Mouse (Mus musculus) fat pad, adult 2 months (tissue): ENCODE measurements around the gene Sema3f.

Experiments
- DNase-seq: peaks from one replicate; pipeline ENCODE4 v3.0.0-alpha.2; 2011; ENCODE audit warnings: low read depth, low spot score; ENCODE audit errors: extremely low read depth

Sema3f gene

DNA sequence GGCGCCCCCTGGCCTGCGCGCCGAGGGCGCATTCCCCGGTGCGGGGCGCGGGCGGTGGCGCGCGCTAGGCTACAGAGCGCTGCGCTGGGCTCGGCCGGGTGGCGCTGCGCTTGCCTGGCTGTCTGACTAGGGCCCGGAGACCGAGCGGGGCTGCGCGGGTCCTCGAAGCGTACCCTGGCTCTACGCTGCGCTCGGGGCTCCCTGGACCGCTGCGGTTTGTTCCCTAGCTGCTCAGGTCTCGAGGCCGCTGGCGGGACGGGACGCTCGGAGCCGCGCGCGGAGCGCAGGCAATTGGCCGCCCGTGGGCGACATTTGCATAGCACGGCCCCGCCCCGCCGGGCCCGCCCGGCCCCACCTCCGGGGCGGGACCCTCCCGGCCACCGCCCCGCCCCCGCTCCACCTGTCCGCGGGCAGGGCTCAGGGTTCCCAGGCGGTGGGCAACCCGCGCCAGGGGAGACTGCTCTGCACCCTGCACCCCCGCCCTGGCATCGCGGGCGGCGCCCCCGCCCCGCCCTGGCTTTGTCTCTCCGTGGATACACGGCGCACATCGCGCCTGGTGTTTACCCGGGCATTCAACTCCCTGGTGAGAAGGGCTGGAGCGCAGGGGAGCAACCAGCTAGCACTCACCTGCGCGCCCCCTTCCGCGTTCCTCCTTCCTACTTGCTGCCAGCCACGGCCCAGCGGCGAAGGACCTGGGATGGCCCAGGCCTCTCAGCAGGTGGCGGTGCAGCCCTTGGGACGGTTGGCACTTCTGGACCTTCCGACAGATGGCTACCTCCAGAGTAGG is at the start of gene Sema3f:
Sema3f (minus strand) TSS at position 779 of the 787 bp plus-strand sequence.
- no peak for DNase-seq

DNA sequence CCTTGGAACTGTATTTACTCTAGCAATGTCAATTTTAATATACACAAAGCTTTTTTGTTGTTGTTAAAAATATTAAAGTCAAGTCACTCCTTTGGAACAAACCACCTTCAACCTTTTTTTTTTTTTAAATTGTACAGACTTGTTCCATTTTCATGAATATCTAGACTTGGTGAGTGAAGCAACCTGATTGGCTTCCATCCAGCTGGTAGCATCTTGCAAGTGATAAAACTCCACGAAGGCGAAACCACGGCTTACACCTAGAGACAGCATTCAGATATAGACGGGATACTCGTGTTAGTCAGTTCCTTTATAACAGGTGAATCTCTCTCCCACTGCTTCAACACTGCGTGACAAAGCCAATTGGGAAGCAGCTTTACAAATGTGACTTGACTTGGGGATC is 49.3 kb upstream of the Sema3f start:
- DNase-seq, result no peak

DNA sequence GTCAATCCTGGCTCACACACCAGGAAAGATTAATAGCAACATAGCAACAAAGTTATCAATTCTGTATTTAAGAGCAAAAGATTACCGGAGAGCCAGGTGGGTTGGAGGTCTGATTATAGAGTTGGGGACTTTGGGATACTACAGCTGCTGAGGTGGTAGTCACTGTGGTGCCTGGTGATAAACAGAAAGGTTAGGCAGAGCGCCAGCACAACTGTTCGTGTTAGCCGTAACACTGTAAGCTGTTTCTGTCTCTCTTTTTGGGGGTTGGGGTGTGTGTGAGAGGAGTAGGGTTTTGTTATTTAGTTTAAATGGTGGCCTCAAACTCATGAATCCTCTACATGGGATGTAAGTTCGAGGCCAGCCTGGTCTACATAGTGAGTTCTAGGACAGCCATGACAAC is 40.1 kb upstream of the Sema3f start:
- DNase-seq, result no peak

DNA sequence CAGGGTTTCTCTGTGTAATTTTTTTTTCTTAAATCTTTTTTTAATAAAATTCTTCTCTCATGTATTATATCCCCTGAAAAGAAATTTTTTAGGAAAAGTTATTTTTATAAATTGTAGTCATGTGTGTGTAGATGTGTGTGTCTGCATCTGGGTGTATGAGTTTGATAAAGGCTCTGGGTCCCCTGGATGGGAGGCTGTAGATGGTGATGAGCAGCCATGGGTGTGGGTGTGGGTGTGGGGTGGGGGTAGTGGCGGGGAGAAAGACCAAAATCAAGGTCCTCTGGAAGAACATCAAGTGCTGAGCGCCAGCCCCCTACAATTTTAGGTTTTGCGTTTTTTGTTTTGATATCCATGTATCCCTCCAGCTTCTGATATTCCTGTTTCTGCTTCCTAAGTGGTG is 37.8 kb upstream of the Sema3f start:
- DNase-seq, result no peak

DNA sequence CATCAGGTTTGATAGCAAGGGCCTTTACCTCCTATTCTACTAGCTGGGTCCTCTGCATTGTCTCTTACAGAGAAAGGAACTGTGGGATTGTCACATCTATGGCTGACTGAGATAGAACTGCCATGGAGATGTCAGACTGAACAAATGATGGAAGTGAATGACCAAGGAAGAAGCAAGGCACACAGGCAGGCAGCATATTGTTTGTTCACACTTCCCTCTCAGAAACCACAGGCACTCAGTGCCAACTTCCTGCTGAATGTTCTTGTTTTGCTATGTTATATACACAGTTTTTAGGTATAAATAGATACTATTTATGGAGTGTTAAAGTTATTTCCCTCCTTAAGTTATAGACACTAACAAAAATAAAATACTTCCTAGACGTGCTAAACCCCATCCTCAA is 37.0 kb upstream of the Sema3f start:
- no peak for DNase-seq

DNA sequence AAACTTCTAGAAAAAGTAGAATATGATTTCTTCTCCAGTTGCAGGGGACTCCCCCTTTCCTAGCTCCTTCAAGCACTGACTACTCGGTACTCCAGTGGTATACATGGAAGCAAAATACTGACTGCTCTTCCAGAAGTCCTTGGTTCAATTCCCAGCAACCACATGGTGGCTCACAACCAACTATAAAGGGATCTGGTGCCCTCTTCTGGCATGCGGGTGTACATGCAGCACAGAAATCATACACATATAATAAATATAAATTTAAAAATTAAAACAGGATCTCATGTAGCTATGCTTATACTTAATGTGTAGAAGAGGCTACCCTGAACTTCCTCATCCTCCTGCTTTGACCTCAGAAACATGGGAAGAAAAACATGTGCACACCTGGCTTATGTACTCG is 36.4 kb upstream of the Sema3f start:
- DNase-seq, result no peak

DNA sequence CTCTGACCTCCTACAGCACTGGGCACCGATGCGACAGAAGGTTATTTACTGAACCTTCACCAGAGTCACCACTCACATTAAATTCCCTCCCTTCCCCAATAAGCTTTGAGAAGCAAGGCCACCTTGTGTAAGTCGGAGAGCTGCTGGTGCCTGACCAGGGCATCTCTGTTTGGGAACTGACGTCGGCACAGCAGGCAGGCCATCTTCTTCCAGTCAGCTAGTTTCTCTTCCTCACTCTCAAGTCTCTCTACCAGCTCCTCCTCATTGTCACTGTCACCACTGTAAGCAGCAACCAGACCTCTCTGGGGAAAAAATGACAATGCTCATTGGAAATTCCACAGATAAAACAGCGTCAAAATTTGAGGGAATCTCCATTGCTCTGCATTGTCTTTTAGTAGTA is 33.8 kb upstream of the Sema3f start:
- no peak for DNase-seq

DNA sequence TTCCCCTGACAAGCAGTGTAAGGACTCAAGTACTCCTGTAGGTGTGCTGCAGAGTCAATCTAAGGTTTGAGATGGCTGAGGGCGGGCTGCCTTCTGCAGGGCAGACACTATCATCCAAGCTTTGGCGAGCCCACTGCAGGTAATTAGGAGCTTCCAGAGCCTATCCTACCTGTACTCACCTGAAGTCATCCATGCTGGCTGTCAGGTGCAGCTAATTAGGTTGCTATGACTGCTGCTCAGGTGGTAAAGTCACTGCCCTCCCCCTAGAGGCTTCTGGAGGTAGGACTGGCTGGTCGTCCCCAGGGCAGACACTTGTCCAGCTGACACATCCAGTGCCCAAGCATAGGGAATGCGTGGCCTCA is 28.5 kb upstream of the Sema3f start:
- DNase-seq, result no peak

DNA sequence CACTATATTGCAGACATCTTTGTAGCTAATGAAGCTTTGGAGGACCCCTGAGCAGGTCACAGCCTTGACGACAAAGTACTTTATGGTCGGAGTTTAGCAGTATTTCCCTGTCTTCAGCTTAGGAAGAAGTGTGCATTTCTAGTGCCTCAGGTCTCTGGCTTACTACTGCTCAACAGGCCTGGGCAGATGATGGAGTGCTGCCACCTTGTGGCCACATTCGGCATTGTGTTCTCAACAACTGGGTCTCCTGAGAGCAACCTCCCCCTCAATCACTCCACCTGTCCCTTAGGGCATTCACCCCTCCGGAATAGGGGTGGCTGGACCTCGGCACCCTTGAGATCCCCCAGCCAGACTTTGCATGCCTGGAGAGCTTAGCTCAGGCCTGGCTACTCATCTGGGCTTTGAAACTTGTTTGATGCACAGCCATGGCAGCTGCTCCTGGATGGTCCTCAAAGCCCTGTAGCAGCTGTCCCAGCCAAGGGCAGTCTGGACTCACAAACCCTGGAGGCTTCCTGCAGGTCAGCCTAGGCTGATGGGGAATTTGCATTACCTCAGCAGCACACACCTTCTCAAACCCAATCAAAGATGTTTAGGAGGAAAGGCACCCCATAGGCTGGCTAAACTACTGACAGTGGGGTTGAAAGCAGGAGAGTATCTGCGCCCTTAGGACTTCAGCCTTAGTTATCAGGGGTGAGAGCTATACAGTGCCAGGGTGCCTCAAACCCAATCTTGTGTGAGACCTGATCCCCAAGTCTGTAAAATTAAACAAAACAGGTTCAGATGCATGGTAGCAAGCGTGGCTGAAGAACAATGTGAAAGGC is 28.0 kb upstream of the Sema3f start:
- DNase-seq, result no peak

DNA sequence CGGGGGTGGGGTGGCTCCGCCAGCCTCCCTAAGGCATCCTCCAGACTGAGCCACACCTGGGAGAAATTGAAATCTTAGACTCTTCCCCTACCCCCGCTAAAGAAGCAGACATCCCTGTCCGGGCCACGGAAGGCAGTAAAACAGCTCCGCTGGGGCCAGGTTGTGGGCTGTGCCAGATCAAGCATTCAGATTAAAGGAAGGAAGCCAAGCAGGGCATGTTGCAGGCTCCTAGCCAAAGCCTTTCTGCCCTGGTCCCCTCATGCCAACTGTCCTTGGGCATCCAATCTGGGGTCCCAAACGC is 25.9 kb upstream of the Sema3f start:
- DNase-seq, result no peak

DNA sequence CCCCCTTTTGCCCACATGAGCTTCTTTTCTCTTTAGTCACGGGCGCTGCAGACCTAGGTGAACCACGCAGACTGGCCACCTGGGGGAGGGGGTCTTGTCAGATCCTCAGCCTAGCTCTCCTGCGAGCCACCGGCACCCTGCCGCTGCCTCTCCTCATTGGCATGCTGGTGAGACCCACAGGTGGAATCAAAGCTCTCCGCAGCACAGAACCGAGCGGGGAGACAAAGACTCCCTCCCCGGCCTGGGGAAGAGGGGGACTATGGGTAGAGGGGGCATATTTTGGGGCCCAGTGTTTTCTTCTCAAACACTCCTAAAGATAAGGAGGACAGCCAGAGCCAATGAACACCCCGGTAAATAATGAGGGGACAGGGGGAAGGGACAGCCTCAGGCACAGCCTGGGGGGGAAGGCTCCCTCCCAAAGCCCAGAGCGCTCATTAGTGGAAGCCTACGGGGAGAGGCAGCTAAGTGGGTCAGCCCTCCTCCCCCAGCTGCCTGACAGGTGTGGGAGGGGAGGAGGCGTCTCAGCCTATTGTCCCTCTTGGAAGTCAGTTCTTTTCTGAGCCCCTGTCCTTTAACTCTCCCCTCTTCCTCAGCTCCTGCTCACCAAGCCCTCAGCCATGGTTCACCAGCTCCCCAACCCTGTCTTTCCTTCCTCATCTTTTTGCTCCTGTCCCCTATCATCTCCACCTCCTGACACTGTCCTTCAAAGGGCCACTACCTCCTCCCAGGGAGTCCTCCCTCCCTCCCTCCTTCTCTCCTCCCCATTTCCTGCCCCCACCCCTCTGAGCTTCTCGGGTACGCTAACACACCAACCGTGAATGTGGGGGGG is 25.3 kb upstream of the Sema3f start:
- DNase-seq, result no peak

DNA sequence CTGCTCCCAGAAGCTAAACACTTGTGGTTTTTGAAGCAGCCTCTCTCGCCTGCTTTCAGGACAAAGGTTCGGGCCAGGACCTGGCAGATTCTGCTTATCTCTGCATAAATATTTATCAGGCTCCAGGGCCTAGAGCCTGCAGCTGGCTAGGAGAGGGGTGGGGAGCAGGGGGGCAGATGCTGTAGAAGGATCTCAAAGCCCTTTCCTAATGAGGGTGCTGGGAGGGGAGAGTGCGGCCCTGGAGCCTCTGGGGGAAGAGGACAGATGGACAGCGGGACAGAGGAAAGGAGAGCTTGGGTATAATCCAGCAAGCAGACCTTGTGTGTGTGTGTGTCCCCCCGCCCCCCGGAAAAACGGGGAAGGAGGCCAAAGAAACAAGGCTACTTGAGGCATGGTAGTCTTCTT is 24.3 kb upstream of the Sema3f start:
- DNase-seq, result no peak

DNA sequence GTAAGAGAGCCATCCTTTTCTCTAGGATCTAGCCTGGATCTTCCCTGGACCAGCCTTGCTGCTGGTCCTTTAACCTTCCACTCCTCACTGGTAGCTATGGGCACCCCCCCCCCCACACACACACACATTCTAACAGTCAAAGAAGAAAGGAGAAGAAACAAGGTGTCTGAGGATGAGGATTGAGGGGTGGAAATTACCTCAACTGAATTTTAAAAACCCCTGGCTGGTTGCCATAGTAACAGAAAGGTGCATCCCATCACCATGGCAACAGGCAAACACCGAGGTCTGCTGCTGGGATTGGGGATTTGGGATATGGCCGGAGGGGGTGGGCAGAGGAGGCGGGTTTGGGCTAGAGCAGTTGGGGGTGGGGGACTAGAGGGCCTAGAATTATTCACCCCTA is 19.4 kb upstream of the Sema3f start:
- no peak for DNase-seq

DNA sequence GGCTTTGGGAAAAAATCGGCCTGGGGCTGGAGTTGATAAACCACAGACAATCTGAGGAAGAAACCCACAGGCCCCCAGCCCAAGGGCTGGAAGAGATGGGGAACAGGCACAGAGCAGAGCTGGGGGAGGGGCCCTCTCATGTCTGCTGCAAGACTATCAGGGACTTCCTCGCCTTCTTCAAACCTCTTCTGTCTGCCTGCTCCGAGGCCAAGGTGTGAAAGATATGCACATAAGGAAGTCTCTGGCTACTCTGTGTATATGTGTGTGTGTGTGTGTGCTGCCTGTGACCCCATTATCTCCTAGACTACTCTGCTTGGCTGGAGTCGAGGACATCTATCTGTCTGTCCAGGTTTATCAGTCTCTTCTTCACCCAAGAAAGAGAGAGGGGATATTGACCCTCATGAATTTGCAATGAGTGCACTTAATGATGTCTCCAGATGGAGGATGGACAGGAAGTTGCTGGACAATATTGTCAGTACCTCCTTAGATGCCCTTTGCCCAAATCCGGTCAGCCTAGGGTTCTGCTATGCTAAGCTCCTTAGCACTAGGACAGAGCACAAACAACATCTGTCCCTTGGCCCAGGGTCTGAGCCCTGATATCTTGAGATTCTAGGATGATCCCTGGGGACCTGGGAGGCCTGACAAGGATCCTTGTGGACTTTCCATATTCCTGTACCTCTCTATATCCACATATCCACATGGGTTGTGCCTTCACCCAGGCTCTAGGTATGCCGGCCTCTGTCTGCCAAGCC is 18.8 kb upstream of the Sema3f start:
- no peak for DNase-seq

DNA sequence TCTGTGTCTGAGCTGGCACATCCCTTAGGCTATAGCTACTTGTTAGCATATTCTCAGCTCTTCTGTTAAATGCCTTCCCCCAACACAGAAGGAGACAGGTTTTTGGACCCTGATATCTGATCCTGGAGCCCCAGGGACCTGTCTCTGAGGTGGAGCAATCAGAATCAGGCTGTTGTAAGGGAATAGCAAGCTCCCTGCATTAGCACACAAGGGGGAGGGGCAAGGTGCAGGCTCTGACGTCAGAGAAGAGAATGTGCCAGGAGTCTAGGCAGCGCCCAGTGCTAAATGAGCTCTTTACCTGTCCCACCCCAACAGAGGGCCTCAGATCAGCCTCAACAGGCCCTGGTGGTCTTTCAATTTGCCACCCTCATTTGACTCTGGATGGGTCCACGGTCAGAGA is 16.8 kb upstream of the Sema3f start:
- DNase-seq, result no peak

DNA sequence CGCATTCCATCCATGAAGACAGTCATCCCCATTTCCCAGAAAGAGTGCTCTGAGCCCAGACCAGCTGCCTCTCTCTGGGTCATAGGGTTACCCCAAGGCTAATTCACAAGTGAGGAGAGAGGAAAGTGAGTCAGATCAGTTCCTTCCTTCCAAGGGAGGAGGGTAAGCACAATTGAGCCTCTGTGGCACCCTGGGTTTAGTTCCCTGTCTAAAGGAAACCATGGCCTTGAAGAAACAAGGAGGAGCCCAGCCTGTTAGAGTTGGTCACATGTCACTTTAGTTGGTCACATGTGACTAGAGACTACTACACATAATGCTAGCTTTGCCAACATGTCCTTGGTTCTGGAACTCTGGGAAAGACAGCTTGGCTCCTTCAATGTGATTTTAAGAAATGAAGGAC is 14.5 kb upstream of the Sema3f start:
- no peak for DNase-seq

DNA sequence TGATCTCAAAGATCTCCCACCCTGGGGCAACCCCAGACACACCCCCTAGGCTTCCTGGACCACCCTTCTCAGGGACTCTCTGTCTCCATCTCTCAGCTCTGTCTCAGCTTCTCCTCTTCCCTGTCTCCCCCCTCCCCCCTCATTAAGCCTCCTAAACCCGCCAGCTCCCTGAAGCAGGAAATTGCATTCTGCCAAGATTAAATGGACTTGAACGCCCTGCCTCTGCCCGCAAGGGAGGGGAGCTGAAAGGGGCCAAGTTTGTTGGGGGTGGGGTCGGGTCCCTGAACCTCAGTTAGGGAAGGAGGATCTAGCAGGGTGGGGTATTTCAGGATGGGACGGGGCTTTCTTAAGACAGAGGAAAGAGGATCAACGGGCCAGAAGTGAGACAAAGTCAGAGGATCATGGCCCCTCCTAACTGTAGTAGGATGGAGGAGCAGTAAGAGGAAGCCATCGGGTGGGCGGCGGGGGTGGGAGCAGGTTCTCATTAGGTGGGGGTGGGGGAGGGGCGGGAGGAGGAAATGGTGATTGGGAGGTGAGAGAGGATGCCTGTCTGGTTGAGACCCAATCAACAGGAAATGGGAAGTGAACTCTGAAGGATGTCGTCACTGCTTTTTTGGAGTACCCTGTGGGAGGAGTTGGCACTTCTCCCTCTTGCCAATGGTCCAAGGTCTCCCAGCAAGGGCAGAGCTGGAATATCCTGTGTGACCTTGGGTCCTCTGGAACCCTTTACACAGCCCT is 13.7 kb upstream of the Sema3f start:
- no peak for DNase-seq

DNA sequence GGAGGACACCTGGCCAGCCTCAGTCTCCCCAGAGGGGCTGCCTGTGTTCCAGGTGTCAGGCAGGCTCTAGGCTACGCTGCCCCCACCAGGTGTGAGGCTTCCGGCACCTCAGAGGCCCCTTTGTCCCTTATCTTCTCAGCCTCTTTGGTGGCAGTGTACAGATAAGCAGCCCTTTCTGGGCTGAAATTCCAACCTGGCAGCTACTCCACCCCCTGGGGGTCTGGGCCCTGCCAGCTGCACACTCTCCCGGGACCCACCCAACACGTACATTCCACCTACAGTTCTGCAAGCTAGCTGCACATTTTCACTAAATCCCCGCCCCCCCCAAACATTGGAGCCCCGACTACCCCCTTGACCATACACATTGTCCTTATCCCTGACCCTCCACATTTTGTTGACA is 13.0 kb upstream of the Sema3f start:
- DNase-seq, result no peak

DNA sequence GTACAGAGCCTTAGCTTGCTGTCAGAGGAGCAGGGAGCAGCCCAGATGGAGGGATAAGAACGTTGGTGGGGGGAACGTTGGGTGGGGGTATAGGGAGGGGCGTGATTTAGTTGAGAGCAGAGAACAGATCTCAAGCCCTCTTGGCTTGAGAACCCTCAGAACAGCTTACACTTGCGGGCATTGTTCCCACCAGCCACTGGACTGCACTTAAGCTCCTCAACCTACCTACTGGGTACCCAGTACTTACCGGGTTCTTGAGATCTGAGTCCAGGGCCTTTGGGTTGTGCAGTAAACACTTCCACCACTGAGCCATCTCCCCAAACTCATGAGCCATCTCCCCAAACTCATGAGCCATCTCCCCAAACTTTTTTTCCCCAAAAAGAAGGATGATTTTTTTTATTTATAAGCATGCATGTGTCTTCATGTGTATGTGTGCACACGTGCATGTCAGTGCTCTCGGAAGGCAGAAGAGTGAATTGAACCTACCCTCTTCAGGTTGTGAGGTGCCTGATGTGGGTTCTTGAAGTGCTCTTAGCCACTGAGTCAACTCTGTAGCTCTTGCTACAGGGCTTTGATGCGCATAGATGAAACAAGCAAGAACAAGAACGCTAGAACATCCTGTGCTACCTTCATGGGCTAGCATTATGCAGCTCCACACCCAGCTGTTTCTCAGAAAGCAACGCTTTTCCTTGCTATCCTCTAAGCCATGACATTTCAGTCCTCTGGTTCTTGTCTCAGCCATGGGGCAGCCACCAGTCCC is 8.7 kb upstream of the Sema3f start:
- DNase-seq, result no peak

DNA sequence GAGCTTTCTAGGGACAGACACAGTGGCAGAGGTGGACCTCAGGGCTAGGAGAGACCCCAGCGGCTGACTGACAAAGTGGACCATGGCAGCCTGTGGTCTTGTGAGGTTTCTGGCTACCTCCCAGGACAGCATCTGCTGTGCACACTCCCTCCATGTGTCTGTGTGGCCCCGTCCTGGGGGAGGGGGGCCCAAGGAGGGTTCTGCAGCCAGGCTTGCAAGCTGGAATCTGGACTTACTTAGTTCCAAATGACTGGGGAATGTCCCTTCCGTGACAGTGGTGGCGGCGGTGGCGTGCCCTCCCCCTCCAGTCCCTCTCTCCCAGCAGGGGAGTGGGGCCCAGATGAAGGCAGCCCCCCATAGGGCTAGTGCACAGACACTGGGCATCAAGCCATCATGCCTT is 6.7 kb upstream of the Sema3f start:
- DNase-seq, result no peak
